Mouse (Mus musculus): Measurements from ENCODE around the gene Map7d3. TPM values are rescaled to one million over a fixed set of nuclear protein-coding genes. Genes with fewer than 3 reads are reported as not detected.

The Map7d3 gene
- polyA plus RNA-seq, 1 experiment from 2014 or later = 0.88 TPM

- Histone ChIP-seq H3K4me1 (replicated peaks) (no peaks in the 10 kb centered on the region), H3K9ac (no peak overlapping the region), H3K36me3 (no peaks in the 10 kb centered on the region), H3K27me3 (no peaks in the 10 kb centered on the region), H3K27ac (no peak overlapping the region), H3K9me3 (no peaks in the 10 kb centered on the region), H3K4me2 (no peak overlapping the region), H3K4me3 (no peak overlapping the region)
- ATAC-seq (ENCODE audit: low FRiP score) = no peak
These were observed 52.3 kb downstream of the Map7d3 start for GRCm38 (mm10) chrX:56769838-56770237.

- H3K9ac ChIP-seq = no peak overlapping the region
- no peaks in the 10 kb centered on the region for H3K4me1 ChIP-seq (replicated peaks)
- no peak overlapping the region for H3K4me3 ChIP-seq
- ATAC-seq (ENCODE audit: low FRiP score) = no peak
- no peaks in the 10 kb centered on the region for H3K9me3 ChIP-seq
- H3K27ac ChIP-seq = no peak overlapping the region
- no peak overlapping the region for H3K4me2 ChIP-seq
- H3K27me3 ChIP-seq = no peaks in the 10 kb centered on the region
- 0 out of 2 replicates have a peak, but pooled peaks cover 2% of the 10 kb centered on the region for H3K36me3 ChIP-seq
- 92% methylated on average over 3 of the region's 3 CpGs for WGBS
These were observed 61.8 kb downstream of the Map7d3 start for GRCm38 (mm10) chrX:56760257-56760760.

GRCm38 (mm10) chrX:56756352-56756751 lies 65.8 kb downstream of the Map7d3 start:
- H3K36me3 ChIP-seq = 0 out of 2 replicates have a peak, but pooled peaks cover 2% of the 10 kb centered on the region
- H3K4me2 ChIP-seq = no peak overlapping the region
- no peak overlapping the region for H3K27ac ChIP-seq
- H3K9me3 ChIP-seq = no peaks in the 10 kb centered on the region
- H3K9ac ChIP-seq = no peak overlapping the region
- WGBS = 86% methylated on average over 7 of the region's 7 CpGs
- H3K4me3 ChIP-seq = no peak overlapping the region
- ATAC-seq (ENCODE audit: low FRiP score) = no peak
- no peaks in the 10 kb centered on the region for H3K27me3 ChIP-seq
- H3K4me1 ChIP-seq (replicated peaks) = no peaks in the 10 kb centered on the region

- Histone ChIP-seq H3K9ac (no peak overlapping the region), H3K9me3 (no peaks in the 10 kb centered on the region), H3K36me3 (0 out of 2 replicates have a peak, but pooled peaks cover 2% of the 10 kb centered on the region), H3K27ac (no peak overlapping the region), H3K4me1 (replicated peaks) (no peaks in the 10 kb centered on the region), H3K4me3 (no peak overlapping the region), H3K27me3 (no peaks in the 10 kb centered on the region), H3K4me2 (no peak overlapping the region)
- ATAC-seq (ENCODE audit: low FRiP score) = no peak
- WGBS = 41% methylated on average over 2 of the region's 2 CpGs
These were observed 66.5 kb downstream of the Map7d3 start for GRCm38 (mm10) chrX:56755646-56756045.

GRCm38 (mm10) chrX:56753317-56754289 lies 68.5 kb downstream of the Map7d3 start:
- 0 out of 2 replicates have a peak, but pooled peaks cover 2% of the 10 kb centered on the region for H3K36me3 ChIP-seq
- H3K27me3 ChIP-seq = no peaks in the 10 kb centered on the region
- 83% methylated on average over 8 of the region's 8 CpGs for WGBS
- no peak overlapping the region for H3K9ac ChIP-seq
- ATAC-seq (ENCODE audit: low FRiP score) = no peak
- H3K4me2 ChIP-seq = no peak overlapping the region
- no peaks in the 10 kb centered on the region for H3K9me3 ChIP-seq
- H3K27ac ChIP-seq = no peak overlapping the region
- no peaks in the 10 kb centered on the region for H3K4me1 ChIP-seq (replicated peaks)
- no peak overlapping the region for H3K4me3 ChIP-seq

GRCm38 (mm10) chrX:56752144-56752543 lies 70.0 kb downstream of the Map7d3 start:
- H3K27ac ChIP-seq = no peak overlapping the region
- no peaks in the 10 kb centered on the region for H3K4me1 ChIP-seq (replicated peaks)
- 0 out of 2 replicates have a peak, but pooled peaks cover 2% of the 10 kb centered on the region for H3K36me3 ChIP-seq
- H3K9ac ChIP-seq = no peak overlapping the region
- H3K27me3 ChIP-seq = no peaks in the 10 kb centered on the region
- 79% methylated on average over 6 of the region's 6 CpGs for WGBS
- H3K4me3 ChIP-seq = no peak overlapping the region
- no peaks in the 10 kb centered on the region for H3K9me3 ChIP-seq
- ATAC-seq (ENCODE audit: low FRiP score) = no peak
- no peak overlapping the region for H3K4me2 ChIP-seq

GRCm38 (mm10) chrX:56751536-56751935 lies 70.6 kb downstream of the Map7d3 start:
- no peak overlapping the region for H3K4me2 ChIP-seq
- H3K27ac ChIP-seq = no peak overlapping the region
- 0 out of 2 replicates have a peak, but pooled peaks cover 2% of the 10 kb centered on the region for H3K36me3 ChIP-seq
- no peaks in the 10 kb centered on the region for H3K9me3 ChIP-seq
- no peaks in the 10 kb centered on the region for H3K27me3 ChIP-seq
- no peak overlapping the region for H3K4me3 ChIP-seq
- 54% methylated on average over 4 of the region's 4 CpGs for WGBS
- no peak for ATAC-seq (ENCODE audit: low FRiP score)
- H3K9ac ChIP-seq = no peak overlapping the region
- H3K4me1 ChIP-seq (replicated peaks) = no peaks in the 10 kb centered on the region

Other genes starting within 250 kb of the Map7d3 start
- 54.1 and 54.9 TPM in 2 replicates for gene Mmgt1, start 224.3 kb downstream of the Map7d3 start, polyA plus RNA-seq (2015; fragmentation: Nextera tagmentation; extraction: Ambion mirVana)
- gene Slc9a6, start 212.6 kb downstream of the Map7d3 start, polyA plus RNA-seq (2015; fragmentation: Nextera tagmentation; extraction: Ambion mirVana) = 52.5 and 54.8 TPM in 2 replicates
- gene Fhl1, start 90.5 kb downstream of the Map7d3 start, polyA plus RNA-seq (2015; fragmentation: Nextera tagmentation; extraction: Ambion mirVana) = 127 and 139 TPM in 2 replicates
- 0.23 TPM in 1 of 2 replicates, not detected in the other for gene Adgrg4, start 47.8 kb upstream of the Map7d3 start, polyA plus RNA-seq (2015; fragmentation: Nextera tagmentation; extraction: Ambion mirVana)
- gene Brs3, start 220.7 kb upstream of the Map7d3 start, polyA plus RNA-seq (2015; fragmentation: Nextera tagmentation; extraction: Ambion mirVana) = 0.22 and 0.34 TPM in 2 replicates
- gene Htatsf1, start 231.3 kb upstream of the Map7d3 start, polyA plus RNA-seq (2015; fragmentation: Nextera tagmentation; extraction: Ambion mirVana) = 92.0 and 98.4 TPM in 2 replicates

Measured in hindbrain, embryonic 13.5 days (tissue).